Mouse (Mus musculus) embryonic fibroblast, embryonic 13.5 days (primary cell): ENCODE measurements around the gene Git2. TPM values are rescaled to one million over a fixed set of nuclear protein-coding genes. Genes with fewer than 3 reads are reported as not detected.

ENCODE experiments used
- H3K27ac ChIP-seq: 2 replicates; pipeline ENCODE4 v1.5.1; 2012; ENCODE audit warnings: low read length, control low read depth, inconsistent platforms; ENCODE audit not compliant: insufficient read depth
- H3K4me1 ChIP-seq: 2 replicates; pipeline ENCODE4 v1.6.1; 2011; ENCODE audit warnings: low read length; ENCODE audit not compliant: control insufficient read depth, insufficient read depth
- H3K4me3 ChIP-seq: 2 replicates; pipeline ENCODE4 v1.5.1; 2011; ENCODE audit warnings: mild to moderate bottlenecking, control low read depth, low read length; ENCODE audit not compliant: insufficient read depth
- CTCF ChIP-seq: IDR thresholded peaks from 2 replicates; pipeline ENCODE4 v1.5.1; 2011; ENCODE audit warnings: mild to moderate bottlenecking, control low read depth, low read length, moderate library complexity, borderline replicate concordance; ENCODE audit not compliant: insufficient read depth
- POLR2A ChIP-seq: IDR thresholded peaks from 2 replicates; pipeline ENCODE4 v1.6.1; 2011; ENCODE audit warnings: low read depth, mild to moderate bottlenecking, control low read depth, low read length, moderate library complexity
- polyA plus RNA-seq: library from polyadenylated mRNA; stranded (reverse); fragments of >200 nt; gene quantifications from 2 replicates; pipeline ENCODE4 v1.2.4, GENCODE M21; 2011; ENCODE audit warnings: low read depth; ENCODE audit not compliant: missing spikeins, insufficient read length

The Git2 gene
- polyA plus RNA-seq, 1 experiment = 58.0 TPM

GRCm38 (mm10) chr5:114799848-114800247 is 24.5 kb upstream of the Git2 start:
- H3K4me1 ChIP-seq = peaks cover 4% of the 10 kb centered on the region; the same call in 1 of the 2 replicates
- H3K4me3 ChIP-seq = no peak overlapping the region
- TF ChIP-seq POLR2A (no peak), CTCF (no peak)
- no peak overlapping the region for H3K27ac ChIP-seq

GRCm38 (mm10) chr5:114797253-114797652 is 21.9 kb upstream of the Git2 start:
- Histone ChIP-seq H3K27ac (no peak overlapping the region), H3K4me3 (no peak overlapping the region), H3K4me1 (peaks cover 4% of the 10 kb centered on the region; the same call in 1 of the 2 replicates)
- TF ChIP-seq CTCF = no peak
- no peak for TF ChIP-seq POLR2A

- Histone ChIP-seq H3K4me3 (no peak overlapping the region), H3K27ac (no peak overlapping the region), H3K4me1 (peaks cover 4% of the 10 kb centered on the region; the same call in 1 of the 2 replicates)
- TF ChIP-seq CTCF = no peak
- no peak for TF ChIP-seq POLR2A
Observed at GRCm38 (mm10) chr5:114796299-114797012, 21.1 kb upstream of the Git2 start.

GRCm38 (mm10) chr5:114795653-114796052 is 20.3 kb upstream of the Git2 start:
- H3K4me3 ChIP-seq = no peak overlapping the region
- peaks cover 4% of the 10 kb centered on the region; the same call in 1 of the 2 replicates for H3K4me1 ChIP-seq
- no peak for TF ChIP-seq POLR2A
- no peak for TF ChIP-seq CTCF
- no peak overlapping the region for H3K27ac ChIP-seq

- H3K4me3 ChIP-seq = no peak overlapping the region
- H3K27ac ChIP-seq = no peak overlapping the region
- TF ChIP-seq CTCF (no peak), POLR2A (no peak)
- H3K4me1 ChIP-seq = peaks cover 4% of the 10 kb centered on the region; the same call in 1 of the 2 replicates
Observed at GRCm38 (mm10) chr5:114795231-114795630, 19.9 kb upstream of the Git2 start.

- Histone ChIP-seq H3K4me3 (no peak overlapping the region), H3K4me1 (peaks cover 4% of the 10 kb centered on the region; the same call in 1 of the 2 replicates), H3K27ac (no peak overlapping the region)
- no peak for TF ChIP-seq POLR2A
- TF ChIP-seq CTCF = no peak
Observed at GRCm38 (mm10) chr5:114794609-114795008, 19.3 kb upstream of the Git2 start.

GRCm38 (mm10) chr5:114793317-114793716 is 18.0 kb upstream of the Git2 start:
- TF ChIP-seq CTCF (no peak), POLR2A (no peak)
- Histone ChIP-seq H3K4me1 (peaks cover 4% of the 10 kb centered on the region; the same call in 1 of the 2 replicates), H3K27ac (no peak overlapping the region), H3K4me3 (no peak overlapping the region)

- TF ChIP-seq CTCF = no peak
- no peak for TF ChIP-seq POLR2A
- Histone ChIP-seq H3K4me3 (no peak overlapping the region), H3K4me1 (no peaks in the 10 kb centered on the region), H3K27ac (no peak overlapping the region)
Observed at GRCm38 (mm10) chr5:114785196-114785595, 9.9 kb upstream of the Git2 start.

- H3K27ac ChIP-seq = no peak overlapping the region
- no peaks in the 10 kb centered on the region for H3K4me1 ChIP-seq
- H3K4me3 ChIP-seq = no peak overlapping the region
- no peak for TF ChIP-seq POLR2A
- TF ChIP-seq CTCF = no peak
Observed at GRCm38 (mm10) chr5:114784622-114785165, 9.4 kb upstream of the Git2 start.
